Mouse (Mus musculus): ENCODE results near the gene Spag9. TPM values are rescaled to one million over a fixed set of nuclear protein-coding genes. Genes with fewer than 3 reads are reported as not detected.

Gene Spag9
- total and polyA plus RNA-seq, 2 experiments = 9.8 to 52.4 TPM

DNA sequence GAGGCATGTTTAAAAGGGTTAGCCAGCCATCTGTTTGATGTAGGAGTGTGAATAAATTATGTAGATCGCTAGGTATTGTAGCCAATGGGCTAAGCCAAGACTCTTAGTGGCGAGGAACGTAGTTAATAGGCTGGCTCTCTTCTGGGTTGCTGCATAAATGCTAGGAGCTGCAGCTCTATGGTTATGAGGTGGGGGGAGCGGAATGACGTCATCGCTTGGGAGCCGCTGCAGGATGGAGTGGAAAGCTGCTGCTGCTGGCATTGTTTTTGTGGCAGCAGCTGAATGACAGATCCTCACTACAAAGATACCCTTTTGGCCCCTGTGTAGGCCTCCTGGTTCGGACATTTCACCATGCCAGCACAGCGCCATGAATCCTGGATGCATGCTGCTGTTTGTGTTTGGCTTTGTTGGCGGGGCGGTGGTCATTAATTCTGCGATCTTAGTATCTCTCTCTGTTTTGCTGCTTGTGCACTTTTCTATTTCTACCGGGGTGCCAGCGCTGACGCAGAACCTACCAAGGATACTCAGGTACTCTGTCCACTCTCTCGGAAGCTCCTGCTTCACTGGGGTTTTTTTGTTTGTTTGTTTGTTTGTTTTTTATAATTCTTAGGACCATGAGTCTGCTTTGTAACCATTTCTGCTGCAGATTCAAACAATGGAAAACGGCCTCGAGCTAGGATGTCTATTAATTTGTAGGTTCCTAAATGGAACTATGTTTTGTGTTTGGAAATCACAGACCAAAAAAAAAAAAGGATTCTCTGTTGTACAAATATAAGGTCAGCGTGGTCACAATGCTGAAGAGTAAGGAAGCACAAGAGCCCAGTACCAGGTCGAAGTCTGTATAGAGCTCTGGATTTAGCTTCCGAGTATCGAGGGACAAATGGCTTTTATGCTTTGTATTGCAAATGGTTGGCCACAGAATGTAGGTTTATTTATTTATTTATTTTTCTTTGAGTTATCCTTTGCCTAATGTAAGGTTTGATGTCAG lies 48.4 kb downstream of the Spag9 start:
- no peak for DNase-seq (ENCODE audit: extremely low read depth, low read depth, low spot score)
- Histone ChIP-seq H3K9ac (ENCODE audit: low read depth, low read length) (no peak overlapping the region), H3K4me1 (ENCODE audit: control insufficient read depth, insufficient read depth, low read length) (no peaks in the 10 kb centered on the region), H3K27ac (replicated peaks; ENCODE audit: insufficient read depth, low read depth, low read length) (no peak overlapping the region), H3K36me3 (ENCODE audit: control insufficient read depth, insufficient read depth, low read length) (peaks cover 12% of the 10 kb centered on the region), H3K4me3 (ENCODE audit: insufficient read depth, low read depth, low read length) (no peak overlapping the region), H3K79me2 (ENCODE audit: control insufficient read depth, insufficient read depth, low read length) (peaks cover 6% of the 10 kb centered on the region; the same call in 1 of the 2 replicates), H3K27me3 (ENCODE audit: control insufficient read depth, insufficient read depth, low read length) (no peaks in the 10 kb centered on the region)
- 53% methylated on average over 22 of the region's 22 CpGs for WGBS
- no peak for TF ChIP-seq POLR2A (IDR thresholded peaks at IDR 0.05; ENCODE audit: extremely low read depth, insufficient read depth, low read length)
- TF ChIP-seq CTCF (IDR thresholded peaks at IDR 0.05; ENCODE audit: low read depth, low read length) = no peak

GRCm38 (mm10) chr11:94045016-94045415 lies 49.1 kb downstream of the Spag9 start:
- Histone ChIP-seq H3K36me3 (ENCODE audit: control insufficient read depth, insufficient read depth, low read length) (peaks cover 14% of the 10 kb centered on the region), H3K4me3 (ENCODE audit: insufficient read depth, low read depth, low read length) (no peak overlapping the region), H3K4me1 (ENCODE audit: control insufficient read depth, insufficient read depth, low read length) (no peaks in the 10 kb centered on the region), H3K79me2 (ENCODE audit: control insufficient read depth, insufficient read depth, low read length) (peaks cover 3% of the 10 kb centered on the region; the same call in 1 of the 2 replicates), H3K27ac (replicated peaks; ENCODE audit: insufficient read depth, low read depth, low read length) (no peak overlapping the region), H3K27me3 (ENCODE audit: control insufficient read depth, insufficient read depth, low read length) (no peaks in the 10 kb centered on the region), H3K9ac (ENCODE audit: low read depth, low read length) (no peak overlapping the region)
- 63% methylated on average over 4 of the region's 4 CpGs for WGBS
- no peak for DNase-seq (ENCODE audit: extremely low read depth, low read depth, low spot score)
- TF ChIP-seq CTCF (IDR thresholded peaks at IDR 0.05; ENCODE audit: low read depth, low read length) (no peak), POLR2A (IDR thresholded peaks at IDR 0.05; ENCODE audit: extremely low read depth, insufficient read depth, low read length) (no peak)

DNA sequence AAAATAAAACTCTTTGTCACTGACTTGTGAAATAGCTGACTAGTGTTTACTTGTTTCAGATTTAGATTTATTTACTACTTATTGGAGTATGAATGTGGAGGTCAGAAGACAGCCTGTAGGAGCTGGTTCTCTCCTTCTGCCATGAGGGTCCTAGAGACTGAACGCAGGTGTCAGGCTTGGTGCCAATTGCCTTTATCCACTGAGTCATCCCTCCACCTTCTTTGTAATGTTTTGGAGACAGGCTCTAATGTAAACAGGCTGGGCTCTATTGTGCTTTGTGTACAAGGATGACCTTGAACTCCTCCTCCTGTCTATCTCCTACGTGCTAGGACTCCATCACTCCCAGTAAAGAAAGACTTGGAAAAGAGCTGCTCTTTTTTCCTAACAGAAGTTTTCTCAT lies 51.4 kb downstream of the Spag9 start:
- 59% methylated on average over 2 of the region's 2 CpGs for WGBS
- H3K36me3 ChIP-seq (ENCODE audit: control insufficient read depth, insufficient read depth, low read length) = peaks cover 19% of the 10 kb centered on the region
- H3K4me1 ChIP-seq (ENCODE audit: control insufficient read depth, insufficient read depth, low read length) = no peaks in the 10 kb centered on the region
- TF ChIP-seq CTCF (IDR thresholded peaks at IDR 0.05; ENCODE audit: low read depth, low read length) (no peak), POLR2A (IDR thresholded peaks at IDR 0.05; ENCODE audit: extremely low read depth, insufficient read depth, low read length) (no peak)
- H3K79me2 ChIP-seq (ENCODE audit: control insufficient read depth, insufficient read depth, low read length) = peaks cover 6% of the 10 kb centered on the region; the same call in 1 of the 2 replicates
- no peak overlapping the region for H3K9ac ChIP-seq (ENCODE audit: low read depth, low read length)
- no peaks in the 10 kb centered on the region for H3K27me3 ChIP-seq (ENCODE audit: control insufficient read depth, insufficient read depth, low read length)
- H3K27ac ChIP-seq (replicated peaks; ENCODE audit: insufficient read depth, low read depth, low read length) = no peak overlapping the region
- DNase-seq (ENCODE audit: extremely low read depth, low read depth, low spot score) = no peak
- H3K4me3 ChIP-seq (ENCODE audit: insufficient read depth, low read depth, low read length) = no peak overlapping the region

DNA sequence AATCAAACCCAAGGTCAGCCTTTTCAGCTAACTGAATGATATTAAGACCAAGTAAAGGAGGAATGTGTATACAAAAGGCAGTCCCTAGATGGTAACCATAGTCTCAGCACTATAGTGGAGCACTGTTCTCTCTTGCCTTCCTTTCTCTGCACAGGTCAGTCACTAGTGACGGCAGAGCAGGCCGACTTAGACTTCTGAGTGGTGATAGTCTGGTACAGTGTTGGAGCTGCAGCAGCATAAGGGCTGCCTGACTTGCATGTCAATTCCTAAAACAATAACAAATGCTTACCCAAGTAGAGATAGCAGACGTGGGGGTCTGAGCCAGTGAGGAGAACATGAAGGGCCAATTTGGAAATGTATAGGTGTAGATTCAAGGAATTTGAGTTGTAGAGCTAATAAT lies 58.3 kb downstream of the Spag9 start:
- Histone ChIP-seq H3K79me2 (ENCODE audit: control insufficient read depth, insufficient read depth, low read length) (peaks cover 14% of the 10 kb centered on the region; the same call in 1 of the 2 replicates), H3K4me1 (ENCODE audit: control insufficient read depth, insufficient read depth, low read length) (no peaks in the 10 kb centered on the region), H3K4me3 (ENCODE audit: insufficient read depth, low read depth, low read length) (no peak overlapping the region), H3K27ac (replicated peaks; ENCODE audit: insufficient read depth, low read depth, low read length) (no peak overlapping the region), H3K36me3 (ENCODE audit: control insufficient read depth, insufficient read depth, low read length) (peaks cover 20% of the 10 kb centered on the region), H3K27me3 (ENCODE audit: control insufficient read depth, insufficient read depth, low read length) (no peaks in the 10 kb centered on the region), H3K9ac (ENCODE audit: low read depth, low read length) (no peak overlapping the region)
- TF ChIP-seq POLR2A (IDR thresholded peaks at IDR 0.05; ENCODE audit: extremely low read depth, insufficient read depth, low read length) (no peak), CTCF (IDR thresholded peaks at IDR 0.05; ENCODE audit: low read depth, low read length) (no peak)
- DNase-seq (ENCODE audit: extremely low read depth, low read depth, low spot score) = no peak
- WGBS = 94% methylated on average over 3 of the region's 3 CpGs

GRCm38 (mm10) chr11:94054901-94055300 lies 59.0 kb downstream of the Spag9 start:
- Histone ChIP-seq H3K27ac (replicated peaks; ENCODE audit: insufficient read depth, low read depth, low read length) (no peak overlapping the region), H3K36me3 (ENCODE audit: control insufficient read depth, insufficient read depth, low read length) (peaks cover 19% of the 10 kb centered on the region), H3K4me1 (ENCODE audit: control insufficient read depth, insufficient read depth, low read length) (no peaks in the 10 kb centered on the region), H3K79me2 (ENCODE audit: control insufficient read depth, insufficient read depth, low read length) (peaks cover 16% of the 10 kb centered on the region; the same call in 1 of the 2 replicates), H3K27me3 (ENCODE audit: control insufficient read depth, insufficient read depth, low read length) (no peaks in the 10 kb centered on the region), H3K9ac (ENCODE audit: low read depth, low read length) (no peak overlapping the region), H3K4me3 (ENCODE audit: insufficient read depth, low read depth, low read length) (no peak overlapping the region)
- WGBS = 85% methylated on average over 3 of the region's 3 CpGs
- no peak for DNase-seq (ENCODE audit: extremely low read depth, low read depth, low spot score)
- TF ChIP-seq POLR2A (IDR thresholded peaks at IDR 0.05; ENCODE audit: extremely low read depth, insufficient read depth, low read length) = no peak

DNA sequence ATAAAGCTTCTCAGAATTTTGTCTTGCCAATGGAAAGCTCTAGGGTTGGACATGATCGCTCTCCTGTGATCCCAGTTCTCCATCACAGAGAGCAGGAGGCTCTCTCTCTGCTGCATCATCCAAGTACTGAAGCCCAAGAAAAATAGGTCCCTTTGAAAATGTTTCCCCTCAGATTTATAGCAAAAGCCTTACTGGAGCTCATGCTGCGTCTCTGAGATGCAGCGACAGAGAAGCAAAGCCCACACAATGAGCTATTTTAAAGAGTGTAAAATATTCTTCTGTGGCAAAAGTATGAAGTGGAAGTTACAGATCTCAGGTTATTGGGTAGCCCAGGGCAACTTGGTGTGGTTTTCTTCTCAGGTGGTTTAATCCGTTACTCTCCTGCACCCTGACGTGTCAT lies 68.0 kb downstream of the Spag9 start:
- no peak for DNase-seq (ENCODE audit: extremely low read depth, low read depth, low spot score)
- H3K27ac ChIP-seq (replicated peaks; ENCODE audit: insufficient read depth, low read depth, low read length) = no peak overlapping the region
- H3K27me3 ChIP-seq (ENCODE audit: control insufficient read depth, insufficient read depth, low read length) = no peaks in the 10 kb centered on the region
- TF ChIP-seq CTCF (IDR thresholded peaks at IDR 0.05; ENCODE audit: low read depth, low read length) (no peak), POLR2A (IDR thresholded peaks at IDR 0.05; ENCODE audit: extremely low read depth, insufficient read depth, low read length) (no peak)
- no peak overlapping the region for H3K9ac ChIP-seq (ENCODE audit: low read depth, low read length)
- H3K79me2 ChIP-seq (ENCODE audit: control insufficient read depth, insufficient read depth, low read length) = peaks cover 8% of the 10 kb centered on the region; the same call in 1 of the 2 replicates
- H3K4me1 ChIP-seq (ENCODE audit: control insufficient read depth, insufficient read depth, low read length) = no peaks in the 10 kb centered on the region
- 96% methylated on average over 5 of the region's 5 CpGs for WGBS
- no peak overlapping the region for H3K4me3 ChIP-seq (ENCODE audit: insufficient read depth, low read depth, low read length)
- H3K36me3 ChIP-seq (ENCODE audit: control insufficient read depth, insufficient read depth, low read length) = peaks cover 35% of the 10 kb centered on the region

All from liver, adult 2 months (tissue).